Mouse (Mus musculus) central nervous system, embryonic 18 days (tissue): ENCODE data around the gene Pigw. TPM values are rescaled to one million over a fixed set of nuclear protein-coding genes. Genes with fewer than 3 reads are reported as not detected.

ENCODE experiments used
- polyA plus RNA-seq: library from polyadenylated mRNA; depleted of rRNA; stranded (reverse); fragments of >200 nt; gene quantifications from 2 replicates; pipeline ENCODE4 v1.2.3, GENCODE M21; 2012; rRNA removed

Pigw gene
- polyA plus RNA-seq, result 6.6 and 7.6 TPM in 2 replicates

GRCm38 (mm10) chr11:84879772-84880464, at the start of gene Pigw, which contains the start of gene Myo19:
Gene Pigw, minus strand, starts transcription at chr11:84880285.
Gene Myo19, plus strand, starts transcription at chr11:84880148.

DNA sequence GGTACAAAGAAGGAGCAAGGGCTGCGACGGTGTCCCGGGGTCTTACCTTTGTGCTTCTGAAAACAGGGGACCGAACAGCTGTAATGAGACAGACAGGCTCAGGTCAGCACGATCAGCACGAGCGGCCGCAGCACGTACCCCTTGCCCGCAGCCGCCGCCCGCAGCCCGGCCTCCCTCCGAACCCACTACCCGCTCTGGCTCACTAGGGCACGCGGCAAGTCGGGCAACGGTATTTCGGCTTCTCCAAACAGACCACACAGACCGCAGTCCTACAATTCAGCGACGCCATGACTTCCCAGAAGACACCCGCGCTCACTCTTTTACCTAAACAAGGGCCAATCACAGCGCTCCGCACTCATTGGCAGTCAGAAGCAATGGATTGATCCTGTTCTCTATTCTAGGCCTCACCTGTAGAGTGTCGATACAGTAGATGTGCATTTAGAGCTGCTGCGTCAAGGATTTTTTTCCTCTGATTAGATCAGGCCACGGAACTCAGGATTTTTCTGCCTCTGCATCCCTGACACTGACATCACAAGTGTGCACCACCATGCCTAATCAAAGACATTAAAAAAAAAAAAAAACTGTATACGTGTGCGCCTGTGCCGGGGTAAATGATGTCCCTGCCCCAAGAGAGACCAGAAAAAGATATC, 36.1 kb upstream of the Pigw start, which contains the start of gene Znhit3:
Gene Znhit3, minus strand, starts transcription at position 314 of the 650 bp plus-strand sequence.

GRCm38 (mm10) chr11:84870337-84871043, 9.6 kb downstream of the Pigw start, which contains the start of gene Ggnbp2:
Gene Ggnbp2, minus strand, starts transcription at chr11:84870817.

GRCm38 (mm10) chr11:84828516-84829399, 51.3 kb downstream of the Pigw start, which contains the start of gene Dhrs11:
Gene Dhrs11, minus strand, starts transcription at chr11:84828994.

Other genes starting within 250 kb of the Pigw start
- 16.1 and 32.8 TPM in 2 replicates for gene Mrm1, start 60.8 kb downstream of the Pigw start, polyA plus RNA-seq
- gene Dhrs11, start 51.3 kb downstream of the Pigw start, polyA plus RNA-seq, result 8.7 and 9.7 TPM in 2 replicates
- 121 and 130 TPM in 2 replicates for gene Ggnbp2, start 9.5 kb downstream of the Pigw start, polyA plus RNA-seq
- 20.2 and 21.8 TPM in 2 replicates for gene Myo19, start 137 bp downstream of the Pigw start, polyA plus RNA-seq
- 44.1 and 49.4 TPM in 2 replicates for gene Znhit3, start 36.1 kb upstream of the Pigw start, polyA plus RNA-seq
- 3.8 and 4.4 TPM in 2 replicates for gene Car4, start 77.5 kb upstream of the Pigw start, polyA plus RNA-seq